Mouse (Mus musculus) hindbrain, postnatal 0 days (tissue): Measurements from ENCODE around the gene Tmem50a. TPM values are rescaled to one million over a fixed set of nuclear protein-coding genes. Genes with fewer than 3 reads are reported as not detected.

ENCODE experiments used
- ATAC-seq: fragments of 200-750 bp; cut with Nextera tagmentation; 2 replicates; pipeline ENCODE4 v1.8.0; 2017; ENCODE audit warnings: mild to moderate bottlenecking, moderate TSS enrichment, moderate library complexity
- DNase-seq: peaks from one replicate; pipeline ENCODE4 v3.0.0-alpha.2; 2015; ENCODE audit warnings: low spot score
- H3K27ac ChIP-seq: fragments of 300-500 bp; sonication (generic); 2 replicates; pipeline ENCODE4 v1.5.1; 2014; ENCODE audit warnings: mild to moderate bottlenecking
- H3K27me3 ChIP-seq: fragments of 300-500 bp; sonication (generic); 2 replicates; pipeline ENCODE4 v1.6.1; 2014; ENCODE audit warnings: low read length, mixed read lengths; ENCODE audit not compliant: insufficient read depth
- H3K36me3 ChIP-seq: fragments of 300-500 bp; sonication (generic); 2 replicates; pipeline ENCODE4 v1.6.1; 2014; ENCODE audit warnings: low read length, mixed read lengths; ENCODE audit not compliant: insufficient read depth
- H3K4me1 ChIP-seq: fragments of 300-500 bp; sonication (generic); 2 replicates; pipeline ENCODE4 v1.6.1; 2014; ENCODE audit warnings: antibody characterized with exemption, low read length, mixed read lengths; ENCODE audit not compliant: insufficient read depth
- H3K4me2 ChIP-seq: fragments of 300-500 bp; sonication (generic); 2 replicates; pipeline ENCODE4 v1.6.1; 2014; ENCODE audit warnings: low read depth, mild to moderate bottlenecking, low read length, moderate library complexity, mixed read lengths
- H3K4me3 ChIP-seq: fragments of 300-500 bp; sonication (generic); 2 replicates; pipeline ENCODE4 v1.5.1; 2014; ENCODE audit warnings: low read length
- H3K9ac ChIP-seq: fragments of 300-500 bp; sonication (generic); replicated peaks from 2 replicates; pipeline ENCODE4 v1.6.1; 2014; ENCODE audit warnings: mild to moderate bottlenecking, low read length, moderate library complexity, mixed read lengths
- H3K9me3 ChIP-seq: fragments of 300-500 bp; sonication (generic); 2 replicates; pipeline ENCODE4 v1.6.1; 2016; ENCODE audit warnings: low read length, mixed read lengths
- CTCF ChIP-seq: IDR thresholded peaks from 2 replicates; pipeline ENCODE4 v1.5.1; 2016; ENCODE audit warnings: antibody characterized with exemption, control low read depth, low read depth
- WGBS: fragments of 180-500 bp; shearing (Covaris S2); extraction: QIAGEN DNeasy Blood & Tissue Kit; methylation state at CpG from one replicate; pipeline ENCODE4 v1.1.7; 2014; 5-methylcytosine and 5-hydroxymethylcytosine counted together
- polyA plus RNA-seq: library from polyadenylated mRNA; unstranded; fragments of >200 nt; fragmentation: Nextera tagmentation; extraction: Ambion mirVana; gene quantifications from 2 replicates; pipeline ENCODE4 v1.2.1, GENCODE M21; 2015
- total RNA-seq: library from RNA; depleted of rRNA; stranded (reverse); fragments of >200 nt; gene quantifications from 2 replicates; pipeline ENCODE4 v1.2.3, GENCODE M21; 2014

Tmem50a gene
- total and polyA plus RNA-seq, 2 experiments from 2014 or later, result 149 to 231 TPM

DNA sequence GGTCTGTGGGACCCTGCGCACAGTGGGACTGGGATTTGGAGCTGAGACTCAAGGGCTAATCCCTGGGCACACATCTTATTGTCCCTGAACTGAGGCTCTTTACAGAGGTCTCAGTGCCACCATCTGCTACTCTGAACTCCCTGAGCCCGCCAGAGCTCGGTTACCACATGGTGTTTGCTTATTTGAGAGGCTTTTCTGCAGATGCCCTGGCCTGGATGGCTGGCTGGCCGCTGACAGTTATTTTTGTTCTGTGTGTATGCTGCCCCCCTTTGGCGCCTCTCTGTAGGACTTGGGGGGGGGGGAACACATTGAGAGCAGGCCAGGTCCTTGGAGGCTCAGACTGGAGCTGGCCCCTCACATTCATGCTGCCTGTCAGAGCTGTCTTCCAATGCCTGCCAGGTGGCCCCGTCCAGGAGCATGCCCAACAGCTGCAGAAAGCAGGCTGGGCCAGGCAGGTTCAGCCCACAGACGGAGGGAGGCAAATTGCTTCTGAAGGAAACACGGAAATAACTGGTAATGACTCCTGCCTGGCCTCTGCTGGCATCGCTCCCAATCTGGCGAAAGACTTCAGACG is 35.8 kb upstream of the Tmem50a start:
- H3K27ac ChIP-seq, result no peak overlapping the region
- no peaks in the 10 kb centered on the region for H3K27me3 ChIP-seq
- no peaks in the 10 kb centered on the region for H3K9me3 ChIP-seq
- H3K36me3 ChIP-seq, result no peaks in the 10 kb centered on the region
- peak; percentile 87 for ATAC-seq
- DNase-seq, result peak; percentile 77
- no peak overlapping the region for H3K9ac ChIP-seq
- no peak overlapping the region for H3K4me3 ChIP-seq
- 15% methylated on average over 11 of the region's 11 CpGs for WGBS
- H3K4me1 ChIP-seq, result no peaks in the 10 kb centered on the region
- TF ChIP-seq CTCF, result peak; percentile 59
- H3K4me2 ChIP-seq, result no peak overlapping the region

DNA sequence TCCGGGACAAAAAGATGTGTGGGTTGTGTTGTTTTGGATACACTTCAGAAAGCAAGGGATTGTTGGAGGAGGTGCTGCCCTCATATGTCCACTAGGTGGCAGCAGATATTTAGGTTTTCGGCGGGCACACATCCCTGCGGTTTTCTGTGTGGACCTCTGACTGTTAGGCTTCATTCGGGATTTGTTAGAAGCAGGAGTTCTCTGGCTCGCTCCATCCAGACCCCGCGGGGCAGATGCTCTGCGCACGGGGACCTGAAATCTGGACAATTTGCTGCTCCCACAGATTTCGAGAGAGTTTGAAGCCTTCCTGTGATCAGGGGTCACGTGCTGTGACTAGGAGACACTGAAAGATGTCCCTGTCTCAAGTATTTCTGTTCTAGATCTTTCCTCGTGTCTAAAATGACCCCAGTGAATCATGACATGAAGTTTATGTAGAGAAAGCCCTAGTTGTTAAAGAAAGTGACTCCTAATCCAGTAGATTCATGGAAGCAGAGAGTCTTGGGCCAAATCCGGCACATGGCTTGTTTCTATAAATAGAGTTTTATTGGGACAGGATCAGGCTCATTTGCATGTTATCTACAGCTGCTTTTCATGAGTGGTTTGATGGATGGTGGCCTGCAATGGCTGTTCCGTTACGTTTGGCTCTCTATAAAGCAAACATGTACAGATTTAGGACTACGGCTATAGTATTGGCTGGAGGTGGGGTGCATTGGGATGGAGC is 31.4 kb upstream of the Tmem50a start:
- no peak overlapping the region for H3K9ac ChIP-seq
- ATAC-seq, result no peak
- H3K4me1 ChIP-seq, result no peaks in the 10 kb centered on the region
- no peaks in the 10 kb centered on the region for H3K9me3 ChIP-seq
- 11% methylated on average over 17 of the region's 17 CpGs for WGBS
- no peaks in the 10 kb centered on the region for H3K36me3 ChIP-seq
- peak overlapping the region; percentile 54 for H3K4me2 ChIP-seq
- TF ChIP-seq CTCF, result peak; percentile 97
- peak; percentile 87 for DNase-seq
- H3K4me3 ChIP-seq, result peak overlapping the region; percentile 16
- H3K27ac ChIP-seq, result no peak overlapping the region
- H3K27me3 ChIP-seq, result 0 out of 2 replicates have a peak, but pooled peaks cover 4% of the 10 kb centered on the region

DNA sequence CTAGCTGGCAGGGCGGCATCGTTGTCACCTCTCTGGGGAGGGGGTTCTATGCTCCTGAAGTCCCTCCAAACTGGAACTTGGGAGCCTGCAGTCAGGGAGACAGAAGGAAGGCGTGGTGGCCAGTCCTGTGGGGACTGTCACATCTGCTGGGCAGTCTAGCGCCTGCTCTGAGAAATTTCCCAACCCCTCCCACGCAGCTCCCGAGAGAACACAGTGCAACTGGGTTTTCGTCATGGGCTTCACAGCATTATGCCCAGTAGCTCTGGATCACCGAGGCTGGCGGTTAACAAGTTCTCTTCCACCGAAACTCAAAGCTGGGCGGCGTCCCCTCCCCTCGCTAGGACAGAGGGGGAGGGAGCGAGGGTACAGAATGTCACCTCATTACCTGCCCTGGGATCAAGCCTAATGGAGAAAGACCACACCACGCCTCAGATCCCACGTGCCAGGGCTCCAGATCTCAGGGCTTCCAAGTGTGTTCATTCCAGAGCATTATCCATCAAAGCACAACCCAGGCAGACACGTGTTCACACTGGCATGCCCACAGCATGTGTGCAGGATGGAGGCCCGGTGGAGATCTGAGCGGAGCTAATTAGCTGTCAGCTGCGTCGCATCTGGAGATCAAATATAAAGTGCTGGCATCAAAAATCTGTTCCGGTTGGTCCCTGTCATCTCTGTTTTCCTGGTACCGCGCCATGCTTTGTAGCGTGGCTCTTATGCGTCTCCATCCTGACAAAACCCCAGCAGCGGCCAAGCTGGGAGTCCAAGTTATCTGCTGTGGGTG is 29.1 kb upstream of the Tmem50a start:
- Histone ChIP-seq H3K36me3 (no peaks in the 10 kb centered on the region), H3K4me2 (no peak overlapping the region), H3K27ac (no peak overlapping the region), H3K9me3 (no peaks in the 10 kb centered on the region), H3K4me1 (no peaks in the 10 kb centered on the region), H3K9ac (no peak overlapping the region), H3K27me3 (0 out of 2 replicates have a peak, but pooled peaks cover 4% of the 10 kb centered on the region), H3K4me3 (no peak overlapping the region)
- no peak for TF ChIP-seq CTCF
- ATAC-seq, result peak; percentile 58; the same call in 1 of the 2 replicates
- WGBS, result 32% methylated on average over 27 of the region's 27 CpGs
- DNase-seq, result peak; percentile 64

DNA sequence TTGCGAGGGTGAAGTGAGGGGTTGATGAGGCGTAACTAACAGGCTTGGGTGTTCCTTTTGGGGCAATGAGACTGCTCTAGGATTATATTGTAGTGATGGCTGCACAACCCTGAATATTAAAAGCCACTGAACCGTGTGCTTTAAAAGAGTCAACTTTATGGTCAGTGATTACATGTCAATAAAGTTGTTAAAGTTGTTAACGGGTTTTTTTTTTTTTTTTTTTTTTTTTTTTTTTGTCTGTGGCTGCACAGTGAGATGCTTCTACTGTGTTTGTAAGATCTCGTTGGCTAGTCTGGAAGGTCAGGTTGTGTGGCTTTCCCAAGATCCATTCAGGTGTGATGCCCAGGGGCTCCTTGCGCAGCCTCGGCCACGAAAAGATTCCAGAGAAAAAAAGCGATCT is 25.1 kb upstream of the Tmem50a start:
- Histone ChIP-seq H3K9me3 (no peaks in the 10 kb centered on the region), H3K4me2 (no peak overlapping the region), H3K27ac (no peak overlapping the region), H3K27me3 (0 out of 2 replicates have a peak, but pooled peaks cover 1% of the 10 kb centered on the region), H3K9ac (no peak overlapping the region), H3K36me3 (peaks cover 12% of the 10 kb centered on the region), H3K4me3 (no peak overlapping the region), H3K4me1 (no peaks in the 10 kb centered on the region)
- no peak for TF ChIP-seq CTCF
- DNase-seq (no peak), ATAC-seq (no peak)
- WGBS, result 52% methylated on average over 9 of the region's 9 CpGs

DNA sequence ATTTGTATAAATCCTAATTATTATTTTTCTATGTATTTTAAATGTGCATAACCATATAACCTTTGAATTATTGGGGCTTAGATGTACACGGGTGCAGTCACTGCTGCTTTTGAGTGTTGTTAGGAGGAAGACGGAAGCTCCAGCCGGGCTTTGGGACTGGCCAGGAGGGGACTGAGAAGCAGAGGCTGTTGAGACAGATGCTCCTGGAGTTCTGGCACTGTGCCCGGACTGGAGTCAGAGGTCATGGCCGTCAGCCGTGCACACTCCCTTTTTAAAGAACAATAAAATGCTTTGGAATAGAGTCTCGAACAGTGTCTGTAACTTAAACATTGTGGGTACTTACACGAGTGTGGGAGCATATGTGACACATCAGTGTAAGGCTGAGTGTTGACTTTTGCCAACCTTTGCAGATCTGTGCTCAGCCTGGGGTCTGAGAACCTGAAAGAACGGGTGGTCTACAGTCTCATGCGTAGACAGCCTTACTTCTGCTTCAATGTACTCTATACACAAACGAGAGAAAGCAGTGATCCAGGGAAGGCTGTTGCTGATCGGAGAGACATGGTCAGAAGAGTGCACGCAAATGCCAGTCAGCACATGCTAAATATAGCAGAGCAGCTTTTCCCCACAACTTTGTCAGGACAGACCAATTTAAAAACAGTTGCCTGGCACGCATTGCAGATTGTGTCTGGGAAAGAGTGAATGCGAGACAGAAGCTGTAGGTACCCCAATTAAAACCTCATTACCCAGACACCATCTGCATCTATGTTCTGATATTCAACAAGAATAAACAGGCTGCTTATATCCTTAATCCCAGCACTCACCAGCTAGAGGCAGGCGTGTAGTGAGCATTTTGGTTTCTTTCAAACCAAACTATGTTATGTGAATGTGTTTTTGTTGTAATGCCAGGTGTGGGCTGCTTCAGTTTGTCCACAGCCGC is 22.7 kb upstream of the Tmem50a start:
- Histone ChIP-seq H3K4me3 (no peak overlapping the region), H3K4me1 (no peaks in the 10 kb centered on the region), H3K4me2 (no peak overlapping the region), H3K9ac (no peak overlapping the region), H3K27me3 (no peaks in the 10 kb centered on the region), H3K9me3 (no peaks in the 10 kb centered on the region), H3K27ac (no peak overlapping the region), H3K36me3 (peaks cover 26% of the 10 kb centered on the region)
- no peak for TF ChIP-seq CTCF
- 49% methylated on average over 17 of the region's 17 CpGs for WGBS
- ATAC-seq (no peak), DNase-seq (no peak)
